Mouse (Mus musculus) E14TG2a.4 (cell line): ENCODE results near the gene Ube2q1.

Experiments
- H3K27me3 ChIP-seq: 2 replicates; pipeline ENCODE4 v1.6.1; 2014; ENCODE audit warnings: low read length, control low read depth; ENCODE audit not compliant: insufficient read depth
- H3K36me3 ChIP-seq: 2 replicates; pipeline ENCODE4 v1.6.1; 2014; ENCODE audit warnings: low read length, control low read depth; ENCODE audit not compliant: insufficient read depth
- H3K4me1 ChIP-seq: replicated peaks from 2 replicates; pipeline ENCODE4 v1.6.1; 2014; ENCODE audit warnings: low read depth, low read length, control low read depth
- H3K4me3 ChIP-seq: replicated peaks from 2 replicates; pipeline ENCODE4 v1.5.1; 2014; ENCODE audit warnings: mild to moderate bottlenecking, low read length
- H3K9me3 ChIP-seq: 2 replicates; pipeline ENCODE4 v1.6.1; 2014; ENCODE audit warnings: low read length, control low read depth
- CTCF ChIP-seq: conservative IDR thresholded peaks from 2 replicates; pipeline ENCODE4 v1.5.1; 2014; ENCODE audit warnings: low read length
- NANOG ChIP-seq: IDR thresholded peaks from 2 replicates; pipeline ENCODE4 v1.6.1; 2014; ENCODE audit warnings: borderline replicate concordance, low read length, mixed read lengths
- POU5F1 ChIP-seq: IDR thresholded peaks from 2 replicates; pipeline ENCODE4 v1.6.1; 2014; ENCODE audit warnings: low read length, borderline replicate concordance

Gene Ube2q1

GRCm38 (mm10) chr3:89757851-89758250 is 15.6 kb upstream of the Ube2q1 start:
- Histone ChIP-seq H3K36me3 (no peaks in the 10 kb centered on the region), H3K4me1 (peaks cover 25% of the 10 kb centered on the region), H3K9me3 (no peaks in the 10 kb centered on the region), H3K27me3 (peaks cover 58% of the 10 kb centered on the region), H3K4me3 (no peak overlapping the region)
- no peak for TF ChIP-seq CTCF
- no peak for TF ChIP-seq NANOG
- TF ChIP-seq POU5F1, result no peak

- TF ChIP-seq NANOG (no peak), CTCF (no peak), POU5F1 (no peak)
- peaks cover 75% of the 10 kb centered on the region for H3K27me3 ChIP-seq
Observed at GRCm38 (mm10) chr3:89759786-89760185, 13.6 kb upstream of the Ube2q1 start.

GRCm38 (mm10) chr3:89764119-89764724 is 9.2 kb upstream of the Ube2q1 start, which contains the start of gene Chrnb2:
Gene Chrnb2 (minus strand): TSS chr3:89764632.
- peaks cover 37% of the 10 kb centered on the region for H3K4me1 ChIP-seq
- H3K27me3 ChIP-seq, result peaks cover 71% of the 10 kb centered on the region
- H3K9me3 ChIP-seq, result no peaks in the 10 kb centered on the region
- H3K36me3 ChIP-seq, result peaks cover 3% of the 10 kb centered on the region; the same call in 1 of the 2 replicates
- peak within 1 kb of the TSS; percentile 75 for H3K4me3 ChIP-seq
- TF ChIP-seq POU5F1, result no peak
- no peak for TF ChIP-seq CTCF
- TF ChIP-seq NANOG, result no peak

More at GRCm38 (mm10) chr3:89759786-89760185, 13.6 kb upstream of the Ube2q1 start:
- H3K36me3 ChIP-seq, result no peaks in the 10 kb centered on the region
- H3K4me3 ChIP-seq, result no peak overlapping the region
- no peaks in the 10 kb centered on the region for H3K9me3 ChIP-seq
- H3K4me1 ChIP-seq, result peaks cover 34% of the 10 kb centered on the region

GRCm38 (mm10) chr3:89769584-89769983 is 3.8 kb upstream of the Ube2q1 start:
- H3K9me3 ChIP-seq, result no peaks in the 10 kb centered on the region
- peaks cover 20% of the 10 kb centered on the region for H3K27me3 ChIP-seq
- no peak overlapping the region for H3K4me3 ChIP-seq
- no peak for TF ChIP-seq POU5F1
- no peak for TF ChIP-seq CTCF
- no peak for TF ChIP-seq NANOG
- peaks cover 36% of the 10 kb centered on the region for H3K4me1 ChIP-seq
- H3K36me3 ChIP-seq, result peaks cover 30% of the 10 kb centered on the region

- Histone ChIP-seq H3K4me1 (peaks cover 40% of the 10 kb centered on the region), H3K4me3 (no peak overlapping the region), H3K9me3 (no peaks in the 10 kb centered on the region), H3K27me3 (peaks cover 10% of the 10 kb centered on the region), H3K36me3 (peaks cover 39% of the 10 kb centered on the region)
- no peak for TF ChIP-seq NANOG
- TF ChIP-seq POU5F1, result no peak
- TF ChIP-seq CTCF, result no peak
Observed at GRCm38 (mm10) chr3:89770425-89771002, 2.9 kb upstream of the Ube2q1 start.

GRCm38 (mm10) chr3:89772588-89772967 is 838 bp upstream of the Ube2q1 start:
- no peaks in the 10 kb centered on the region for H3K9me3 ChIP-seq
- TF ChIP-seq POU5F1 (no peak), CTCF (peak; percentile 93)

GRCm38 (mm10) chr3:89773740-89774211 is 360 bp downstream of the Ube2q1 start:
- peaks cover 72% of the 10 kb centered on the region for H3K36me3 ChIP-seq

More at GRCm38 (mm10) chr3:89772588-89772967, 838 bp upstream of the Ube2q1 start:
- H3K36me3 ChIP-seq, result peaks cover 60% of the 10 kb centered on the region
- H3K4me1 ChIP-seq, result peaks cover 51% of the 10 kb centered on the region
- peak overlapping the region; percentile 94 for H3K4me3 ChIP-seq
- H3K27me3 ChIP-seq, result no peaks in the 10 kb centered on the region

DNA sequence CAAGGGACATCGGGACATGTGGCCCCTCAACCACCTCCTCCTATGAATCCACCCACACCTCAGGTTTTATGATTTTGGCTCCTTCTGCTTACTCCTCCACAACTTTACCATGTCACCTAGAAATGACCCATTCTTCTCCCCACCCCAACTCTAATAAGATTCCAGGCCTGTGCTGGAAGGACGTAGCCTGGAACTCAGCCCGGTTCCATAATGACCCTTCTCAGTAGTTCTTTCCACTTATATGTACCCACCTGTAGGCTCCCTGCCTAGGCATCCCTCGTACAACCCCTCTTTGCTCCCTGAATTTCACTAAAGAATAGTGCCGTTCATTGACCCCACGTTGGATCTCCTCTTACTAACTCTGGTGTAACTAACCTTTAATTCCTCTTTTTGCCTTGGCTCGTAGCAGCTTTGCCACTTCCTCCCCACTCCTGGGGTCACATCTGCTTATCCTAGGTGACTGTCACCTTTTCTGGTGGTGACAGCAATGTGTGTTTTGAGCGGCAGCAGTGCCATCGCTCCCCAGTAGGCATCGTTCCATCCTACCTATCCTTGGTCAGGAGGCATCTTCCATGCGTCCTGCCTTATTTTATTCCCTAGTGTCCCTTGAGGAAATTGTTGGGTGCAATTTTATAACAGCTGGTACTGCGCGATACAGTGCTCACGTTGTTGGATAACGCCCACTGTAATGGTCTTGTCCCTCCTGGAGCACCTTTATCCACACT is 982 bp downstream of the Ube2q1 start:
- H3K9me3 ChIP-seq, result no peaks in the 10 kb centered on the region
- no peaks in the 10 kb centered on the region for H3K27me3 ChIP-seq
- H3K4me1 ChIP-seq, result peaks cover 55% of the 10 kb centered on the region
- TF ChIP-seq CTCF (no peak), NANOG (no peak), POU5F1 (no peak)
- H3K36me3 ChIP-seq, result peaks cover 73% of the 10 kb centered on the region
- peak overlapping the region; percentile 94 for H3K4me3 ChIP-seq

More at GRCm38 (mm10) chr3:89773740-89774211, 360 bp downstream of the Ube2q1 start:
- Histone ChIP-seq H3K4me1 (peaks cover 55% of the 10 kb centered on the region), H3K27me3 (no peaks in the 10 kb centered on the region), H3K4me3 (peak overlapping the region; percentile 94), H3K9me3 (no peaks in the 10 kb centered on the region)
- TF ChIP-seq POU5F1 (no peak), NANOG (no peak), CTCF (no peak)
